Mouse (Mus musculus) hindbrain, embryonic 13.5 days (tissue): ENCODE data around the gene Pcdh8. TPM values are rescaled to one million over a fixed set of nuclear protein-coding genes. Genes with fewer than 3 reads are reported as not detected.

ENCODE experiments used
- ATAC-seq: fragments of 200-750 bp; cut with Nextera tagmentation; 2 replicates; pipeline ENCODE4 v1.8.0; 2017; ENCODE audit warnings: moderate TSS enrichment; ENCODE audit not compliant: low FRiP score
- H3K27ac ChIP-seq: fragments of 300-500 bp; sonication (generic); 2 replicates; pipeline ENCODE4 v1.5.1; 2015; ENCODE audit warnings: inconsistent platforms, mild to moderate bottlenecking, moderate library complexity
- H3K27me3 ChIP-seq: fragments of 300-500 bp; sonication (generic); 2 replicates; pipeline ENCODE4 v1.6.1; 2015; ENCODE audit warnings: mild to moderate bottlenecking, inconsistent platforms
- H3K36me3 ChIP-seq: fragments of 300-500 bp; sonication (generic); 2 replicates; pipeline ENCODE4 v1.6.1; 2015; ENCODE audit warnings: mild to moderate bottlenecking, inconsistent platforms
- H3K4me1 ChIP-seq: fragments of 300-500 bp; sonication (generic); replicated peaks from 2 replicates; pipeline ENCODE4 v1.6.1; 2015; ENCODE audit warnings: inconsistent platforms
- H3K4me2 ChIP-seq: fragments of 300-500 bp; sonication (generic); 2 replicates; pipeline ENCODE4 v1.6.1; 2015; ENCODE audit warnings: inconsistent platforms, mild to moderate bottlenecking, moderate library complexity
- H3K4me3 ChIP-seq: fragments of 300-500 bp; sonication (generic); 2 replicates; pipeline ENCODE4 v1.5.1; 2015; ENCODE audit warnings: mild to moderate bottlenecking, inconsistent platforms
- H3K9ac ChIP-seq: fragments of 300-500 bp; sonication (generic); 2 replicates; pipeline ENCODE4 v1.6.1; 2015; ENCODE audit warnings: mild to moderate bottlenecking, inconsistent platforms
- H3K9me3 ChIP-seq: fragments of 300-500 bp; sonication (generic); 2 replicates; pipeline ENCODE4 v1.6.1; 2016; ENCODE audit warnings: inconsistent platforms
- WGBS: fragments of 180-500 bp; shearing (Covaris S2); methylation state at CpG from one replicate; pipeline ENCODE4 v1.1.7; 2015; 5-methylcytosine and 5-hydroxymethylcytosine counted together
- polyA plus RNA-seq: library from polyadenylated mRNA; unstranded; fragments of >200 nt; fragmentation: Nextera tagmentation; extraction: Ambion mirVana; gene quantifications from 2 replicates; pipeline ENCODE4 v1.2.1, GENCODE M21; 2015

Gene Pcdh8
- polyA plus RNA-seq, 1 experiment from 2014 or later: 33.2 TPM

- Histone ChIP-seq H3K36me3 (no peaks in the 10 kb centered on the region), H3K27ac (peak overlapping the region; percentile 93), H3K4me2 (peak overlapping the region; percentile 81), H3K9ac (peak overlapping the region; percentile 74), H3K27me3 (peaks cover 48% of the 10 kb centered on the region), H3K9me3 (no peaks in the 10 kb centered on the region), H3K4me3 (peak overlapping the region; percentile 68), H3K4me1 (peaks cover 69% of the 10 kb centered on the region)
- no peak for ATAC-seq
- WGBS: 2% methylated on average over 20 of the region's 20 CpGs
Observed at GRCm38 (mm10) chr14:79771802-79772511, 845 bp upstream of the Pcdh8 start.

- peak; percentile 49 for ATAC-seq
- under 1% methylated on average over 62 of the region's 62 CpGs for WGBS
- Histone ChIP-seq H3K4me1 (peaks cover 69% of the 10 kb centered on the region), H3K27me3 (peaks cover 44% of the 10 kb centered on the region), H3K36me3 (peaks cover 5% of the 10 kb centered on the region; the same call in 1 of the 2 replicates), H3K4me3 (peak overlapping the region; percentile 68), H3K9me3 (no peaks in the 10 kb centered on the region), H3K9ac (peak overlapping the region; percentile 78), H3K4me2 (peak overlapping the region; percentile 81), H3K27ac (peak overlapping the region; percentile 91)
Observed at GRCm38 (mm10) chr14:79770306-79771093, 612 bp downstream of the Pcdh8 start.

GRCm38 (mm10) chr14:79769618-79770017 lies 1.5 kb downstream of the Pcdh8 start:
- Histone ChIP-seq H3K4me1 (peaks cover 65% of the 10 kb centered on the region), H3K4me3 (peak overlapping the region; percentile 68), H3K36me3 (peaks cover 5% of the 10 kb centered on the region; the same call in 1 of the 2 replicates), H3K27ac (peak overlapping the region; percentile 91), H3K9ac (peak overlapping the region; percentile 78), H3K4me2 (peak overlapping the region; percentile 81), H3K9me3 (no peaks in the 10 kb centered on the region), H3K27me3 (peaks cover 43% of the 10 kb centered on the region)
- WGBS: under 1% methylated on average over 45 of the region's 46 CpGs
- ATAC-seq: peak; percentile 11; the same call in 1 of the 2 replicates

- Histone ChIP-seq H3K4me3 (peak overlapping the region; percentile 68), H3K36me3 (peaks cover 5% of the 10 kb centered on the region; the same call in 1 of the 2 replicates), H3K4me2 (peak overlapping the region; percentile 81), H3K27ac (peak overlapping the region; percentile 91), H3K9me3 (no peaks in the 10 kb centered on the region), H3K9ac (peak overlapping the region; percentile 78), H3K4me1 (peaks cover 63% of the 10 kb centered on the region), H3K27me3 (peaks cover 43% of the 10 kb centered on the region)
- no peak for ATAC-seq
- 5% methylated on average over 30 of the region's 30 CpGs for WGBS
Observed at GRCm38 (mm10) chr14:79768996-79769395, 2.1 kb downstream of the Pcdh8 start.

DNA sequence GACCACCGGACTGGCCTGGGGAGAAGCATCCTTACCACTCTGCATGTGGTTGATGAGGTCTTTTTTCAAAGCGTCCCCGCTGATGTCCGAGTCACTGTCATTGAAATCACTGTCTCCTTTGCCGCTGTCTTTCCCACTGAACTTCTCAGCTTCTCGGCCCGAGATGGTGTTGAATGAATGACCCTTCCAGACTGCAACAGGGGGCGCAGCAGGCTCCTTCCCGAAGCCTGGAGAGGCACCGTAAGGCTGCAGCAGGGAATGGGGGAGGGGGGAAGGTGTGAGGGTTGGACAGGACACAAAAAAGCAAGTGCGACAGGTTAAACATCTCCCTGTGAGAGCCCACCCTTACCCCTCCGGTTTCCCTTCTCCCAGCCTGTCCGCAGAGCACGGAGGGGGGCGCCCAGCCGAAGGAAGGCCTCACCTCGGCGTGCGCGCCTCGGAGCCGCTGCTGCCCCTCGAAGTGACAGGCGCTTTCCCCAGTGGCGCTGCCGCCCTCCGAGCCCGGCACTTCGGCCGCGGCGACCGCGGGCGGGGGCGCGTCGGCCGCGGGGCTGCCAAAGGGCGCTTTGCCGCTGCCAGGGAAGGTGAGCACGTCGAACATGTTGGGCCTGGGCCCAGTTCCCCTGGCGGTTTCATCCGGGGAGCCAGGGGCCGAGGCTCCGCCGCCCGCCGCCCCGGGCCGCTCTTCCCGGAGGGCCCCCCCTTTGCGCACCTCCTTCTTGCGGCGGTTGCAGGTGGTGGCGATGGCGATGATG lies 2.9 kb downstream of the Pcdh8 start:
- Histone ChIP-seq H3K27me3 (peaks cover 40% of the 10 kb centered on the region), H3K4me2 (peak overlapping the region; percentile 81), H3K9me3 (no peaks in the 10 kb centered on the region), H3K4me3 (peak overlapping the region; percentile 68), H3K27ac (peak overlapping the region; percentile 91), H3K9ac (peak overlapping the region; percentile 78), H3K36me3 (peaks cover 5% of the 10 kb centered on the region; the same call in 1 of the 2 replicates), H3K4me1 (peaks cover 56% of the 10 kb centered on the region)
- ATAC-seq: no peak
- under 1% methylated on average over 53 of the region's 59 CpGs for WGBS

DNA sequence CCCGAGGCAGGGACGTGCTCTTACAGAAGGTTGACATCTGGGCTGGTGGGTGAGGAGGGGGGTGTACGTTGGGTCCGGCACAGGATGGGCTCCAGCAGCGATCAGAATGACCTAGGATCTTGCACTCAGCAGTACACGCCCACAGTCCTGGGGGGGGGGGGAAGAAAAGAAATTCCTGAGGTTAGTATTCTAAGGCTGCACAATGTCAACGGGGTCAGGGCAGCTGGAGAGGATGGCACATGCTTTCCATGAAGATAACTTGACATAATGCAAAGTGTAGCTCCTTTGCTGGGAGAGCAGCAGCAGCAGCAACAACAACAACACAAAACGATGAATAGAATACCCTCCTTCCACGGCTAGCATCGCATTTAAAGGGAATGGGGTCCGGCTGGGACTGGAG lies 3.5 kb downstream of the Pcdh8 start:
- peaks cover 51% of the 10 kb centered on the region for H3K4me1 ChIP-seq
- peak overlapping the region; percentile 78 for H3K9ac ChIP-seq
- H3K27ac ChIP-seq: no peak overlapping the region
- ATAC-seq: no peak
- 5% methylated on average over 11 of the region's 11 CpGs for WGBS
- peaks cover 36% of the 10 kb centered on the region for H3K27me3 ChIP-seq
- peak overlapping the region; percentile 68 for H3K4me3 ChIP-seq
- H3K9me3 ChIP-seq: no peaks in the 10 kb centered on the region
- H3K36me3 ChIP-seq: peaks cover 5% of the 10 kb centered on the region; the same call in 1 of the 2 replicates
- peak overlapping the region; percentile 81 for H3K4me2 ChIP-seq

DNA sequence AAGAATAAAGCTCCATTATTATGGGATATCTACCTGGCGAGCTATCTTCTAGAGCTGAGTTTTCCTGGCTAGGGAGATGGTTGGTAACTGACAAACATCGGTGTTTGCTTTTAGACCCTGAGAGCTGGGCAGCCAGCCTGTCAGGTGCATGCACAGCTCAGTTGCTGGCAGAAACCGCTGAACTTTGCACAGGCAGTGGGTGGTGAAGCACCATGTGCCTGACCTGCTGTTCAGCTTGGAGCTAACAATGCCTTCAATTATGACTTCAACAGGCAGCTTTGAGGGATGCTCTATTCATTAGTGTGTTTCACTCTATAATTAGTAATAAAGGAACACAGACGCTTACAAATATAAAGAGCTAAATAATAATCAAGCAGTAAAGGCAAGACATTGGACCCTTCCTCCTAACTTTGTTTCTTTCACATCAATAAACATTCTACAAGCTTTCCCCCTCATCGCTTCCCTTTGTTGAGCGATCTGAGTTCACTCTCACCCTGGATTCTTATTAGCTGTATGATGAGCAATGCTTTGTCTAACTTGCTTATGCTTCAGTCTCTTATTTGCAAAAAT lies 5.8 kb downstream of the Pcdh8 start:
- Histone ChIP-seq H3K4me3 (no peak overlapping the region), H3K4me1 (peaks cover 32% of the 10 kb centered on the region), H3K4me2 (no peak overlapping the region), H3K9ac (no peak overlapping the region), H3K36me3 (peaks cover 5% of the 10 kb centered on the region; the same call in 1 of the 2 replicates), H3K27me3 (peaks cover 37% of the 10 kb centered on the region), H3K9me3 (no peaks in the 10 kb centered on the region), H3K27ac (no peak overlapping the region)
- ATAC-seq: no peak
- 67% methylated on average over 6 of the region's 6 CpGs for WGBS

DNA sequence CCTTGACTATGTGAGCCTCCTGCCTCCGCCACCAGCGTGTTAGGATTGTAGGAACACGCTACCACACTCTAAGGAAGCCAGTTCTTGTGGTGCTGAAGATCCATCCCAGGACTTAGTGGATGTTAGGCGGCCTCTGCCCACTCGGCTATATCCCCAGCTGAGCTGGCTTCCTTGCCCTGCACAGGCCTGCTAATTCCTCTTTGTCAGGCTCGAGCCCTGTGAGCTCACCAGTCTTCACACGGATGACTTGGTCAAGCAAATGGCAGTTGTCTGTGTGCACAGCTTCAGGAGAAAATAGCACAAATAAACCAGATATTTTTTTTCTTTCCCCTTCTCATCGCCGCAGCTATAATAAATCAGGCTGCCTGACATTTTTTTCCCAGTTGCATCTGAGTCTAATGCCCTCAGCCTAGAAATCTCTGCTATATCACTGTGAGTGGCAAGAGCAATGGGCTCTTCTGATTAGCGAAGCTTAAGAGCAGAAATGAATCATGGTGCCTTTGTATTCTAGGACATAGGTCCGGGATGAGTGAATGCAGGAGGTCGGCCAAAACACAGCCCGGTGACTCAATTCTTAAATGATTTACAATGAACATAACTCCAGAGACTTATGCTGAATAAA lies 16.4 kb downstream of the Pcdh8 start:
- no peaks in the 10 kb centered on the region for H3K36me3 ChIP-seq
- no peaks in the 10 kb centered on the region for H3K9me3 ChIP-seq
- no peak overlapping the region for H3K9ac ChIP-seq
- no peak overlapping the region for H3K4me3 ChIP-seq
- no peaks in the 10 kb centered on the region for H3K27me3 ChIP-seq
- no peak overlapping the region for H3K4me2 ChIP-seq
- WGBS: 46% methylated on average over 13 of the region's 13 CpGs
- ATAC-seq: peak; percentile 77
- peaks cover 16% of the 10 kb centered on the region for H3K4me1 ChIP-seq
- peak overlapping the region; percentile 74 for H3K27ac ChIP-seq

- no peaks in the 10 kb centered on the region for H3K9me3 ChIP-seq
- no peak overlapping the region for H3K4me2 ChIP-seq
- no peak overlapping the region for H3K4me3 ChIP-seq
- ATAC-seq: no peak
- WGBS: 22% methylated on average over 3 of the region's 3 CpGs
- H3K27ac ChIP-seq: peak overlapping the region; percentile 74
- H3K9ac ChIP-seq: no peak overlapping the region
- H3K36me3 ChIP-seq: no peaks in the 10 kb centered on the region
- no peaks in the 10 kb centered on the region for H3K27me3 ChIP-seq
- H3K4me1 ChIP-seq: peaks cover 16% of the 10 kb centered on the region
Observed at GRCm38 (mm10) chr14:79754157-79754556, 17.0 kb downstream of the Pcdh8 start.

DNA sequence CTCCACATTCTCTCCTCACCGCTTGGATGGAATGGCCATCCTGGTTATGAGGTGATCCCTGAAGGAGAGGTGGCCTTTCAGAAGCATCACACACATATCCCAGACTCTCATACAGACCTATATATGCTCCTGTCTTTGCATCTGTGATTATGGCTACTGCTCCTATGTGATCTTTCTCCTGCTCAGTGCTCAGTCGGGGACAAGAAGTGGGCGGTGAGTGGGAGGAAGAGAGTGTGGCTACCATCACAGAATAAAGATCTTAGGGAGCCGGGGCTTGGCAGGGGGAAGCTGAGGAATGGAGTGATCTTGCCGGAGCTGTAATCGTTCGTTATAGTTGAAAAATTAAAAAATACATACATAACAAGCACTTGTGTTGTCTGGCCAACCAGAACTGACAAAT lies 17.4 kb downstream of the Pcdh8 start:
- Histone ChIP-seq H3K4me3 (no peak overlapping the region), H3K27ac (no peak overlapping the region), H3K4me2 (no peak overlapping the region), H3K9me3 (no peaks in the 10 kb centered on the region), H3K27me3 (no peaks in the 10 kb centered on the region), H3K9ac (no peak overlapping the region), H3K36me3 (no peaks in the 10 kb centered on the region), H3K4me1 (peaks cover 16% of the 10 kb centered on the region)
- no peak for ATAC-seq
- WGBS: 80% methylated on average over 7 of the region's 7 CpGs

GRCm38 (mm10) chr14:79740515-79740914 lies 30.6 kb downstream of the Pcdh8 start:
- ATAC-seq: no peak
- H3K9me3 ChIP-seq: no peaks in the 10 kb centered on the region
- H3K27ac ChIP-seq: no peak overlapping the region
- no peak overlapping the region for H3K9ac ChIP-seq
- WGBS: 82% methylated on average over 3 of the region's 3 CpGs
- no peaks in the 10 kb centered on the region for H3K27me3 ChIP-seq
- H3K4me1 ChIP-seq: peaks cover 16% of the 10 kb centered on the region
- H3K36me3 ChIP-seq: no peaks in the 10 kb centered on the region
- H3K4me3 ChIP-seq: no peak overlapping the region
- H3K4me2 ChIP-seq: no peak overlapping the region
